Mouse (Mus musculus): ENCODE results near the gene Etl4. TPM values are rescaled to one million over a fixed set of nuclear protein-coding genes. Genes with fewer than 3 reads are reported as not detected.
"Not testable (repeated sequence)": the region's sequence is repeated elsewhere in the genome, so short reads cannot be mapped to it uniquely, and the experiment has no call there.

Etl4 gene
- polyA plus RNA-seq, 2 experiments, result 38.3 to 44.9 TPM

DNA sequence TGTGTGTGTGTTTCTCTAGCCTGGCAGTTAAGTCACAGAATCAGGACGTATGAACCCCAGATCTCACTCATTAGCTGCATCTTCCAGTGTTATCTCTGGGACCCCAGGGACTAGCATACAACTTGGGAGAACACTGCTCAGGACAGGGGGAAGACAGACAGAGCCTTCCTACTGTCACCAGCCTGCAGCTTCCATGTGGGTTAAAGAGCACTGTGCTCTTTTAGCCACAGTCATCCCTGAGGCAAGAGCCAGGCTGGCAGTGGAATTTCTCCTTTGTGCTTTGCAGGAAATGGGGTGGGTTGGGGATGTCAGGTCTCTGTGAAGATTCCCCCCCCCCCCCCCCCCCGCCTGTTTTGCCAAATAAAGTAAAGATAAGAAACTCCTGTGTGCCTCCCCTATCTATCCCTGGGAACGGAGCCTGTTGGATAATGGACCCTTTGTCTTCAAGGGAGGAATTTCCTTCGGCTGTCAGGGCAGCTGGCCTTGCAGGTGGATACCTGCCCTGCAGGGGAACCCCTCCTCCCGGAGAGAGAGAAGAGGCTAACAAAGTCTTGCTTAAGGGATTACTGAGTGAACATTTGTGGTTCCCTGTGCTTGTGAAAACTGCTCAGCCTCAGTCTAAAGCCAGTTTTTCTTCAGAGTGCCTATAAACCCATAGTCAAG, 755.9 kb downstream of the Etl4 start:
- no peak overlapping the region for H3K9ac ChIP-seq (ENCODE audit: low read depth, low read length, severe bottlenecking)
- H3K4me2 ChIP-seq (replicated peaks; ENCODE audit: low read depth, low read length, severe bottlenecking), result no peak overlapping the region
- H3K27ac ChIP-seq (replicated peaks; ENCODE audit: low read depth, low read length), result no peak overlapping the region
- H3K4me1 ChIP-seq (ENCODE audit: control insufficient read depth, insufficient read depth, low read length), result no peaks in the 10 kb centered on the region
- H3K36me3 ChIP-seq (ENCODE audit: control insufficient read depth, insufficient read depth, low read length), result no peaks in the 10 kb centered on the region
- H3K27me3 ChIP-seq (ENCODE audit: control insufficient read depth, insufficient read depth, low read length), result no peaks in the 10 kb centered on the region
- no peak overlapping the region for H3K4me3 ChIP-seq (replicated peaks; ENCODE audit: low read length)
- 43% methylated on average over 4 of the region's 5 CpGs for WGBS
- no peak for TF ChIP-seq POLR2A (IDR thresholded peaks at IDR 0.05; ENCODE audit: borderline replicate concordance, extremely low read depth, insufficient read depth, insufficient read length)
- H3K9me3 ChIP-seq (ENCODE audit: control insufficient read depth, low read length), result no peaks in the 10 kb centered on the region
- DNase-seq (ENCODE audit: low spot score) (no peak), ATAC-seq (ENCODE audit: low FRiP score, low read depth) (no peak)

DNA sequence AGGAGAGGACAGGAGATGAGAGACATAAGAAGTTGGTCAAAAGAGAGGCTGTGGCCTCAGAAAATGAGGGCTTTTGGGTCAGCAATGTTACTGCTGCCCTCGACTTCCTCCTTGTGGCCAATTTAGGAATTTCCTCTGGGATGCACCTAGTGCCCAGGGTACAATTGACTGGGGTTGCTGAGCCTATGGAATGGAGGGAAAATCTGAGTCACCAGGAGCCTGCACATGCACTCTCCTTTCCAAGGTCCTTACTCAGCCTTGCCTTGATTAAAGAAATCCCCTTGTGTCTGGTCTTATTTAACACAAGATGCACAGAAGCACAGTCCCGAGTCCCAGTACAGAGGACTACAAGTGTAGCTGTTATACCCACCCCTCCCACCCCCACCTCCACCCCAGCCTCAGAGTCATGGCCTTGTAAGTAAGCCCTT, 756.5 kb downstream of the Etl4 start:
- Histone ChIP-seq H3K9ac (ENCODE audit: low read depth, low read length, severe bottlenecking) (no peak overlapping the region), H3K4me2 (replicated peaks; ENCODE audit: low read depth, low read length, severe bottlenecking) (no peak overlapping the region), H3K9me3 (ENCODE audit: control insufficient read depth, low read length) (no peaks in the 10 kb centered on the region), H3K36me3 (ENCODE audit: control insufficient read depth, insufficient read depth, low read length) (no peaks in the 10 kb centered on the region), H3K27ac (replicated peaks; ENCODE audit: low read depth, low read length) (no peak overlapping the region), H3K27me3 (ENCODE audit: control insufficient read depth, insufficient read depth, low read length) (no peaks in the 10 kb centered on the region), H3K4me3 (replicated peaks; ENCODE audit: low read length) (no peak overlapping the region), H3K4me1 (ENCODE audit: control insufficient read depth, insufficient read depth, low read length) (no peaks in the 10 kb centered on the region)
- TF ChIP-seq POLR2A (IDR thresholded peaks at IDR 0.05; ENCODE audit: borderline replicate concordance, extremely low read depth, insufficient read depth, insufficient read length), result no peak
- 39% methylated on average over 2 of the region's 2 CpGs for WGBS
- DNase-seq (ENCODE audit: low spot score) (peak; percentile 63), ATAC-seq (ENCODE audit: low FRiP score, low read depth) (peak; percentile 57)

DNA sequence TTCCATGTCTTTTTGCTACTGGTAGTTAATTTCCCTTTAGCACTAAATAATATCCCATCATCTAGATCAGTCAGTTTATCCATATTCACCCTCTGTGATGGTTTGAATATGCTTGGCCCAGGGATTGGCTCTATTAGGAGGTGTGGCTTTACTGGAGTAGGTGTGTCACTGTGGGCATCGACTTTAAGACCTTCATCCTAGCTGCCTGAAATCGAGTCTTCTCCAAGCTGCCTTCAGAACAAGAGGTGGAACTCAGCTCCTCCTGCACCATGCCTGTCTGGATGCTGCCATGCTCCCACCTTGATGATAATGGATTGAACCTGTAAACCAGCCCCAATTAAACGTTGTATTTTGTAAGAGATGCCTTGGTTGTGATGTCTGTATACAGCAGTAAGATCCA, 758.3 kb downstream of the Etl4 start:
- H3K36me3 ChIP-seq (ENCODE audit: control insufficient read depth, insufficient read depth, low read length), result no peaks in the 10 kb centered on the region
- H3K9ac ChIP-seq (ENCODE audit: low read depth, low read length, severe bottlenecking), result no peak overlapping the region
- no peaks in the 10 kb centered on the region for H3K4me1 ChIP-seq (ENCODE audit: control insufficient read depth, insufficient read depth, low read length)
- DNase-seq (ENCODE audit: low spot score) (no peak), ATAC-seq (ENCODE audit: low FRiP score, low read depth) (no peak)
- no peaks in the 10 kb centered on the region for H3K27me3 ChIP-seq (ENCODE audit: control insufficient read depth, insufficient read depth, low read length)
- WGBS, result 84% methylated on average over 3 of the region's 3 CpGs
- no peak overlapping the region for H3K4me3 ChIP-seq (replicated peaks; ENCODE audit: low read length)
- no peak for TF ChIP-seq POLR2A (IDR thresholded peaks at IDR 0.05; ENCODE audit: borderline replicate concordance, extremely low read depth, insufficient read depth, insufficient read length)
- H3K27ac ChIP-seq (replicated peaks; ENCODE audit: low read depth, low read length), result no peak overlapping the region
- H3K9me3 ChIP-seq (ENCODE audit: control insufficient read depth, low read length), result no peaks in the 10 kb centered on the region
- H3K4me2 ChIP-seq (replicated peaks; ENCODE audit: low read depth, low read length, severe bottlenecking), result no peak overlapping the region

DNA sequence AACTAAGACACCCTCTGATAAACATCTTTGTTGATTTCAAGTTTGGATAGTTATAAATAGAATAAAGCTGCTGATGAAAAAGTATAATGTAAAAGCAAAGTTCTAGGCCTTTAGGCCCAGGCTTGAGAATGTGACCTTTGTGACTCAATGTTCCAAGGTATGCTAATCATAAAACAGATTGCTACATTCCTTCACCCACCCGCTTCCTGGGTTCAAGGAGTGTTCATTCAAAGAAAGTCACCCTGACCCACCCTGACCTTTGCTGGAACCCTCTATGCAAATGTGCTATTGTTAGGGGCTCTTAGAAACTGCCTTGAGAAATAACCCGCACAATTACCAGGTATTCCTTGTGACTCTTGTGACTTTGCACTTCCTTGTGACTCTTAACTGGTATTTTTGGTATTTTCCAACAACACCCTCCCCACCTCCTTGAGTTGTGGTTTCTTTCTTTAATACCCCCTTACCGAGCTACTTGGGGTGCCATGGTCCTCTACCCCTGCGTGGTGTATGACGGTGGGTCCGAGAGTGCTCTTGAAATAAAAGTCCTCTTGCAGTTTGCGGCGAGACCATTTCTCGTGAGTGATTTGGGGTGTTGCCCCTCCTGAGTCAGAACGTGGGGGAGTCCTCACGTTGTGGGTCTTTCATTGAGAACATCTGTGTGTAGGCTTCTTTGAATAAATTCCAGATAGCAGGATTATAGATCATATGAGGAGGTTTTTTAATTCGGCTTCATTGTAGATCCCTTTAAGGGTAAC, 758.9 kb downstream of the Etl4 start:
- H3K27ac ChIP-seq (replicated peaks; ENCODE audit: low read depth, low read length); ATAC-seq (ENCODE audit: low FRiP score, low read depth); H3K9me3 ChIP-seq (ENCODE audit: control insufficient read depth, low read length); H3K27me3 ChIP-seq (ENCODE audit: control insufficient read depth, insufficient read depth, low read length); H3K4me3 ChIP-seq (replicated peaks; ENCODE audit: low read length); H3K4me1 ChIP-seq (ENCODE audit: control insufficient read depth, insufficient read depth, low read length); H3K9ac ChIP-seq (ENCODE audit: low read depth, low read length, severe bottlenecking); H3K4me2 ChIP-seq (replicated peaks; ENCODE audit: low read depth, low read length, severe bottlenecking); DNase-seq (ENCODE audit: low spot score); H3K36me3 ChIP-seq (ENCODE audit: control insufficient read depth, insufficient read depth, low read length): not testable (repeated sequence)
- 88% methylated on average over 12 of the region's 12 CpGs for WGBS

DNA sequence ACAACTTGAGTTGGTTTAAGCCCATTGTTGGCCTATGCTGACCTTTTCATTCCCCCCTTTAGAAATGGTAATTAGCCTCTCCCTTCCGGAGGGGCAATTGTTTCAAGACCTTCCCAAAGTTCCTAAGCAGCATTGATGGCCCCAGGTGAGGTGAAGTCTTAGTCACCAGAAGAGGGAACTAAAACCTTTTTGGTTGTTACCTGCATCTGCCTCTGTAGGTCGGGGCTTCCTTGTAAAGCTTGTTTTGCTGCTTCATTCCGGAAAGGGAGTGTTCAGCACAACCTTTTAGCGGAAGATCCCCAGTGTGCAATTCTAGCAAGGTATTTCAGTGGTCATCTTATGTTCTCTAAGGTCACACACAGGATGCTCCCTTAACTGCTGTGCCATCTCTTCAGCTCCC, 759.8 kb downstream of the Etl4 start:
- no peaks in the 10 kb centered on the region for H3K9me3 ChIP-seq (ENCODE audit: control insufficient read depth, low read length)
- H3K4me3 ChIP-seq (replicated peaks; ENCODE audit: low read length), result no peak overlapping the region
- H3K9ac ChIP-seq (ENCODE audit: low read depth, low read length, severe bottlenecking), result no peak overlapping the region
- no peaks in the 10 kb centered on the region for H3K27me3 ChIP-seq (ENCODE audit: control insufficient read depth, insufficient read depth, low read length)
- WGBS, result 83% methylated on average over 4 of the region's 4 CpGs
- no peak for TF ChIP-seq POLR2A (IDR thresholded peaks at IDR 0.05; ENCODE audit: borderline replicate concordance, extremely low read depth, insufficient read depth, insufficient read length)
- no peak overlapping the region for H3K27ac ChIP-seq (replicated peaks; ENCODE audit: low read depth, low read length)
- no peak for DNase-seq (ENCODE audit: low spot score)
- no peaks in the 10 kb centered on the region for H3K36me3 ChIP-seq (ENCODE audit: control insufficient read depth, insufficient read depth, low read length)
- ATAC-seq (ENCODE audit: low FRiP score, low read depth), result no peak
- no peak overlapping the region for H3K4me2 ChIP-seq (replicated peaks; ENCODE audit: low read depth, low read length, severe bottlenecking)
- no peaks in the 10 kb centered on the region for H3K4me1 ChIP-seq (ENCODE audit: control insufficient read depth, insufficient read depth, low read length)

Measured in limb, embryonic 14.5 days (tissue).